Mouse (Mus musculus): ENCODE results near the gene Fancc.
A peak's percentile ranks its signal among the peaks of the same experiment; 100 is the strongest.
"Not testable (repeated sequence)": the region's sequence is repeated elsewhere in the genome, so short reads cannot be mapped to it uniquely, and the experiment has no call there.

The Fancc gene

DNA sequence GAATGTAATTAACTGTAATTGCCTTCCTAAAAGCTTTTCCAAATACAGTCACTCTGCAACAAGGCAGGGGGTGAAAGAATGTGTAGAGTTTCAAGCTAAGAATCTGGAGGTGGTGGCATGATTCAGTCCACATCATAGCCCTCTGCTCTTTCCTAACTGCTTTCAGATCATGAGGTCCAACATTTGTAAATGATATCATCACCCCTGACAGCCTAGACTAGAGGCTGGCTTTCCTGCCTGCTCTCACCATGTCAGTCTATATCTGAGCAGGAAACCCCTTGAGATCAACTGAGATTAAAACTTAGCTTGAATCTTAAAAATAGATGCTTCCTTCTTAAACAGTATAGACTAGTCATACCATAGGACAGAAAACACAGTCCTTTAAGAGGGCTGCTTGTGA, 75.9 kb downstream of the Fancc start:
- no peak for DNase-seq (ENCODE audit: low spot score)

- DNase-seq (ENCODE audit: low spot score) = no peak
Observed at GRCm38 (mm10) chr13:63418148-63418547, 78.9 kb downstream of the Fancc start.

DNA sequence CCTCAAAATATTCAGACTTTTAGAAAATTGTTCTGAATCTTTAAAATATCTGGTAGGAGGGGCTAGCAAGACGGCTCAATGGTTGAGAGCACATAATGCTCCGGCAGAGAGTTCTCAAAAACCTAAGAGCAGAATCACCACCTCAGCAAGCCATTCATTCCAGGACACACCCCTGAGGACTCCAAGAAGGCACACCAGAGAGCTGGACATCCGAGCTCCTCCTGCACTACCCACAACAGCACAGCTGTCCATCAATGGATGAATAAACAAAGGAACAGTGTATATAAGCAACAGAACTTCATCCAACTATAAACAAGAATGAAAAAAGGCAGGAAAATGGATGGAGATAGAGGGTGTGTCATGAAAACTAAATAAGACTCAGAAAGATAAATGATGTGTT, 80.3 kb downstream of the Fancc start:
- DNase-seq (ENCODE audit: low spot score) = no peak

GRCm38 (mm10) chr13:63412662-63413061, 84.4 kb downstream of the Fancc start:
- no peak for DNase-seq (ENCODE audit: low spot score)

DNA sequence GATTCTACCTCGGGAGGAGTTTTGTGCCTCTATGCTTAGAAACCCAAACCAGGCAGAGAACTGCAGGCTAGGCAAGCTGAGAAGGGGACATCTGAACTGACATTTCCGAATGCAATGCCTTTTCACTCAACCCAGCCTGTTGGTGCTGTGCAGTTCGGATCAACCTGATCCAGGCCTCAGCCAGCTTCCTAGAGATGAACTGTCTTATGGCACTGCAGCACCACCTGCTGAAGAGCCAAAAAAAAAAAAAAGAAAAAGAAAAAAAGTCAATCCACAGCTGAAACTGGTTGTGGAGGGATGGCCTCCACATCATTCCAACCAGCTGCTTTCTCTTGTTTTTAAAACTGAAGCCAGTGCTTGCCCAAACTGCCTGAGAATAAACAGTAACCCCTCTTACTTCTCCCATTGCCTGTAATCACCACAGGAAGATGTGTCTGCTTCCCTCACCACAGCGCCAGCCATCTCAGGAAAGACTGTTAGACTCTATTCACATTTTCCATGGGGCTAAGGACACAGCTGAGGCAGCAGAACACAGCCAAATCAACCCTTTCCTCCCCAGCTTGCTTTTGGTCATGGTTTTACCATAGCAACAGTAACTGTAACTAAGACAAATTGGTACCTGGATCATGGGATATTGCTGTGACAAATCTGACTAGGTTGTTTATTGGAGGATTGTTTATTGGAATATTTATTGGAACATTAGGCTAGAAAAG, 85.6 kb downstream of the Fancc start:
- no peak for DNase-seq (ENCODE audit: low spot score)

- no peak for DNase-seq (ENCODE audit: low spot score)
Observed at GRCm38 (mm10) chr13:63410578-63411298, 86.3 kb downstream of the Fancc start.

GRCm38 (mm10) chr13:63405151-63405550, 91.9 kb downstream of the Fancc start:
- DNase-seq (ENCODE audit: low spot score) = no peak

GRCm38 (mm10) chr13:63404657-63405056, 92.4 kb downstream of the Fancc start:
- DNase-seq (ENCODE audit: low spot score) = no peak

DNA sequence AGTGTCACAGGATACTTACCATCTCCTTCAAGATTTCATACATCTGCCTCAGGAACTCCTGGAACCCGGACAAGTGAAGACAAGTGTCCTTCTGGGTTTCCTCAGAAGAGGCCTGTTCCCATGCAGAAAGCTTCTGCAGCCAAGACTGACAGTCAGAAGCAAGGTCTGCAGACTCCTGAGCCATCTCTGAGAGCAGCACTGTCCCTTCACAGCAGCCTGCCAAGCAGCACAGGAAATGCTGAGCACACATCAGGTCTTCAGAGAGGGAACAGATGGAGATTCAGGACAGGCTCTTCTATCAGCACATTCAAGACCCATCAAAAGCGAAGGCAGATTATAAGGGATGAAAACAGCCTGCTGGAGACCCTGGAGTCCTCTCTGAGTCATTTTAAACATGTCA, 94.3 kb downstream of the Fancc start:
- no peak for DNase-seq (ENCODE audit: low spot score)

GRCm38 (mm10) chr13:63400069-63400468, 97.0 kb downstream of the Fancc start:
- no peak for DNase-seq (ENCODE audit: low spot score)

DNA sequence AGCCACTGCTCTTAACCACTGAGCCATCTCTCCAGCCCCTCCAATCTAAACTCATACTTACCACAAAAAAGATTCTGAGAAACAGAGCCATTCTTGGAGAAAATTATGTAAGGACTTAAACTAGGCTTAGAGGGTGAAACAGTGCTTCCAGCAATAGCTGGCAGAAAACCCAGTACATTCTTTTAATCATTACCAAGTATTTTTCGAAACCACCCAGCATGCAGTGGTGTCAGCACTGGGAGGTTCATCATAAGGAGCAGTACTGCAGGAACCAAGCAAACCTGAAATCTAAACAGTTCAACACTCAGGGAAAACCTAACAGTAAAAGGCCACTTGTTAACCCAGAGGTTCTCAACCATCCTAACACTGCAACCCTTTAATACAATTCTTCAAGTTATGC, 99.7 kb downstream of the Fancc start:
- no peak for DNase-seq (ENCODE audit: low spot score)

DNA sequence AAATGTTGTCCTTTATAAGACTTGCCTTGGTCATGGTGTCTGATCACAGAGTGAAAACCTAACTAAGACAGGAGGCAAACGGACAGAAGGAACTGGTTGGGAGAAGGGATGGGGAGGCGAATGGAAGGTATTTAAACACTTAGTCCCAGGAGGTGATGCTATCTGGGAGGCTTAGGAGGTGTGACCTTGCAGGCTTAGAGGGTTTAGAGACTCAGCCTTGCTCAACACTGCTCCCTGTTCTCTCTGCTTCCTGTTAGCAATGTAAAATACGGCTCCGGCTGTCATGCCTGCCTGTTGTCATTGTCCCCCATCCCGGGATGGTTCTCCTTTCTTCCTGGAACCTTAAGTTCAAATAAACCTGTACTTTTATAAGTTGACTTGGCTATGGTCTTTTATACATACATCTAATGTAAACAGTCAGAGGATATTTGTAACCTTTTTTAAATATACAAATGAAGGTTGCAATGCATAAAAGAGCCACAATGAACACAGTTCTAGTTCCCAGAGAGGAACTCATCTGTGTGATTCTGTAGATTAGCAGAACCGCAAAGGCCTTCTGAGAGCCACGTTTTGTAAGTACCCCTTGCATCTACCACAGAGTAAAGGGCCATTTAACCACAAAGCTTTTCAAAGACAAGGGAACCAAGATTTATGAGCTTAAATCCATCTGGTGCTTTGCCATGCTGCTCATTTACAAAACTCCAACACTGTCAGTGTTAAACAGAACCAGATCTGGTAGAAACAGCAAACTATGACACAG, 102.6 kb downstream of the Fancc start:
- no peak for DNase-seq (ENCODE audit: low spot score)

- no peak for DNase-seq (ENCODE audit: low spot score)
Observed at GRCm38 (mm10) chr13:63385234-63385633, 111.8 kb downstream of the Fancc start.

- no peak for DNase-seq (ENCODE audit: low spot score)
Observed at GRCm38 (mm10) chr13:63384775-63385174, 112.3 kb downstream of the Fancc start.

- DNase-seq (ENCODE audit: low spot score) = no peak
Observed at GRCm38 (mm10) chr13:63382206-63382605, 114.9 kb downstream of the Fancc start.

GRCm38 (mm10) chr13:63373460-63374166, 123.5 kb downstream of the Fancc start:
- no peak for DNase-seq (ENCODE audit: low spot score)

GRCm38 (mm10) chr13:63361755-63362154, 135.3 kb downstream of the Fancc start:
- DNase-seq (ENCODE audit: low spot score) = no peak

GRCm38 (mm10) chr13:63360111-63360885, 136.8 kb downstream of the Fancc start:
- no peak for DNase-seq (ENCODE audit: low spot score)

- DNase-seq (ENCODE audit: low spot score) = no peak
Observed at GRCm38 (mm10) chr13:63359393-63359792, 137.7 kb downstream of the Fancc start.

DNA sequence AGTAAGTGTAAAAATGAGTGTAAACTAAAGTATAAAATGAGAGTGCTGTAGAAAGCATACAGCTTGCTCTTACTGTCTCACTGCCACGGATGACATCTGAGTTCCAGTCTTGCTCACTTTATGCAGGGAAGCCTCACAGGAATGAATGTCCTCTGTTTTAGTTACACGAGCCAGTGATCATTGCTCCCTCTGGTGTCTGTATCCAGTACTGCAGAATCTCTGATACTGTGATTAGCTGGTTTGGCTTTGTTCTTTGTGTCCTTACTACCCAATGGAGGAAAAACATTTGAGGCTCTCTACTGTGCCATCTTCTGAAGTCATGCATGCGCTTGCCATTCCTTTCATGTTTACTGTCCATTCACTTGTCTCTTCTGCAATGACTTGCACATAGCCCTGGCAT, 140.5 kb downstream of the Fancc start:
- DNase-seq (ENCODE audit: low spot score) = peak; percentile 90

GRCm38 (mm10) chr13:63356101-63356500, 141.0 kb downstream of the Fancc start:
- no peak for DNase-seq (ENCODE audit: low spot score)

GRCm38 (mm10) chr13:63353312-63353711, 143.8 kb downstream of the Fancc start:
- not testable (repeated sequence) for DNase-seq (ENCODE audit: low spot score)
